Mouse (Mus musculus) frontal cortex, adult 2 months (tissue): ENCODE results near the gene Atp4a. TPM values are rescaled to one million over a fixed set of nuclear protein-coding genes. Genes with fewer than 3 reads are reported as not detected.

ENCODE experiments used
- polyA plus RNA-seq: library from polyadenylated mRNA; depleted of rRNA; stranded (reverse); fragments of >200 nt; gene quantifications from 2 replicates; pipeline ENCODE4 v1.2.3, GENCODE M21; 2012; rRNA removed

Gene Atp4a
- polyA plus RNA-seq, 1 experiment, result 0.82 TPM

Other genes starting within 250 kb of the Atp4a start
- gene Prodh2, start 218.6 kb upstream of the Atp4a start, polyA plus RNA-seq, result 0.18 and 0.19 TPM in 2 replicates
- gene Arhgap33, start 177.1 kb upstream of the Atp4a start, polyA plus RNA-seq, result 172 and 192 TPM in 2 replicates
- gene Hspb6, start 160.0 kb upstream of the Atp4a start, polyA plus RNA-seq, result 9.3 and 10.7 TPM in 2 replicates
- gene Proser3, start 159.9 kb upstream of the Atp4a start, polyA plus RNA-seq, result 7.3 and 8.3 TPM in 2 replicates
- gene Lin37, start 152.4 kb upstream of the Atp4a start, polyA plus RNA-seq, result 64.1 and 67.3 TPM in 2 replicates
- 125 and 131 TPM in 2 replicates for gene U2af1l4, start 148.9 kb upstream of the Atp4a start, polyA plus RNA-seq
- 8.2 and 9.4 TPM in 2 replicates for gene Gm49396, start 148.9 kb upstream of the Atp4a start, polyA plus RNA-seq
- gene Psenen, start 148.6 kb upstream of the Atp4a start, polyA plus RNA-seq, result 114 and 133 TPM in 2 replicates
- 6.2 and 7.9 TPM in 2 replicates for gene Igflr1, start 146.8 kb upstream of the Atp4a start, polyA plus RNA-seq
- gene Kmt2b, start 123.5 kb upstream of the Atp4a start, polyA plus RNA-seq, result 42.2 and 45.9 TPM in 2 replicates
- gene Zbtb32, start 113.3 kb upstream of the Atp4a start, polyA plus RNA-seq, result 0.04 TPM in 1 of 2 replicates, not detected in the other
- gene Upk1a, start 99.4 kb upstream of the Atp4a start, polyA plus RNA-seq, result 1.7 and 2.3 TPM in 2 replicates
- gene Cox6b1, start 86.1 kb upstream of the Atp4a start, polyA plus RNA-seq, result 893 and 1,127 TPM in 2 replicates
- gene Etv2, start 76.4 kb upstream of the Atp4a start, polyA plus RNA-seq, result not detected in 2 replicates
- gene Rbm42, start 61.9 kb upstream of the Atp4a start, polyA plus RNA-seq, result 59.7 and 66.4 TPM in 2 replicates
- gene Haus5, start 47.2 kb upstream of the Atp4a start, polyA plus RNA-seq, result 11.8 and 13.0 TPM in 2 replicates
- not detected in 2 replicates for gene Pmis2, start 40.6 kb upstream of the Atp4a start, polyA plus RNA-seq
- gene 2200002J24Rik, start 13.3 kb upstream of the Atp4a start, polyA plus RNA-seq, result not detected in 2 replicates
- 167 and 185 TPM in 2 replicates for gene Tmem147, start 17.3 kb downstream of the Atp4a start, polyA plus RNA-seq
- not detected in 2 replicates for gene Gapdhs, start 31.5 kb downstream of the Atp4a start, polyA plus RNA-seq
- gene Sbsn, start 39.3 kb downstream of the Atp4a start, polyA plus RNA-seq, result 14.6 and 15.1 TPM in 2 replicates
- gene Dmkn, start 51.5 kb downstream of the Atp4a start, polyA plus RNA-seq, result 4.5 and 8.2 TPM in 2 replicates
- gene Krtdap, start 75.7 kb downstream of the Atp4a start, polyA plus RNA-seq, result not detected in 2 replicates
- 0.13 and 0.14 TPM in 2 replicates for gene Ffar2, start 111.6 kb downstream of the Atp4a start, polyA plus RNA-seq
- not detected in 2 replicates for gene Ffar3, start 144.0 kb downstream of the Atp4a start, polyA plus RNA-seq
- gene Ffar1, start 149.4 kb downstream of the Atp4a start, polyA plus RNA-seq, result not detected in 2 replicates
- 0.66 and 0.78 TPM in 2 replicates for gene Cd22, start 168.1 kb downstream of the Atp4a start, polyA plus RNA-seq
- 208 and 271 TPM in 2 replicates for gene Mag, start 202.7 kb downstream of the Atp4a start, polyA plus RNA-seq
- not detected in 2 replicates for gene Hamp2, start 212.5 kb downstream of the Atp4a start, polyA plus RNA-seq
- gene Hamp, start 231.8 kb downstream of the Atp4a start, polyA plus RNA-seq, result not detected in 2 replicates
- gene Usf2, start 244.6 kb downstream of the Atp4a start, polyA plus RNA-seq, result 194 and 251 TPM in 2 replicates